Mouse (Mus musculus) MN1 (cell line): Measurements from ENCODE around the gene Gpr4.
A peak's percentile ranks its signal among the peaks of the same experiment; 100 is the strongest.

Experiments used
- DNase-seq: peaks from one replicate; pipeline ENCODE4 v3.0.0-alpha.2; 2016; ENCODE audit warnings: low spot score

Gpr4 gene

GRCm38 (mm10) chr7:19228793-19229148 is 16.4 kb downstream of the Gpr4 start:
- no peak for DNase-seq

GRCm38 (mm10) chr7:19229404-19229803 is 17.1 kb downstream of the Gpr4 start:
- no peak for DNase-seq

GRCm38 (mm10) chr7:19230041-19230580 is 17.8 kb downstream of the Gpr4 start:
- no peak for DNase-seq

- no peak for DNase-seq
Observed at GRCm38 (mm10) chr7:19230899-19231298, 18.6 kb downstream of the Gpr4 start.

GRCm38 (mm10) chr7:19231849-19232248 is 19.5 kb downstream of the Gpr4 start:
- no peak for DNase-seq

GRCm38 (mm10) chr7:19234652-19235051 is 22.3 kb downstream of the Gpr4 start:
- no peak for DNase-seq

GRCm38 (mm10) chr7:19235092-19235671 is 22.8 kb downstream of the Gpr4 start:
- no peak for DNase-seq

GRCm38 (mm10) chr7:19236411-19236810 is 24.1 kb downstream of the Gpr4 start:
- DNase-seq = no peak

GRCm38 (mm10) chr7:19238344-19238743 is 26.0 kb downstream of the Gpr4 start:
- no peak for DNase-seq

- peak; percentile 87 for DNase-seq
Observed at GRCm38 (mm10) chr7:19239423-19239822, 27.1 kb downstream of the Gpr4 start.

- no peak for DNase-seq
Observed at GRCm38 (mm10) chr7:19239986-19240385, 27.6 kb downstream of the Gpr4 start.

GRCm38 (mm10) chr7:19240905-19241463 is 28.6 kb downstream of the Gpr4 start:
- no peak for DNase-seq

GRCm38 (mm10) chr7:19242005-19242404 is 29.7 kb downstream of the Gpr4 start:
- no peak for DNase-seq

GRCm38 (mm10) chr7:19243858-19244257 is 31.5 kb downstream of the Gpr4 start:
- no peak for DNase-seq

GRCm38 (mm10) chr7:19245083-19245482 is 32.7 kb downstream of the Gpr4 start:
- DNase-seq = no peak

GRCm38 (mm10) chr7:19246855-19247254 is 34.5 kb downstream of the Gpr4 start:
- no peak for DNase-seq

- no peak for DNase-seq
Observed at GRCm38 (mm10) chr7:19247511-19247910, 35.2 kb downstream of the Gpr4 start.

GRCm38 (mm10) chr7:19252078-19252477 is 39.7 kb downstream of the Gpr4 start:
- DNase-seq = no peak

GRCm38 (mm10) chr7:19253437-19253836 is 41.1 kb downstream of the Gpr4 start:
- DNase-seq = no peak

GRCm38 (mm10) chr7:19255395-19255794 is 43.1 kb downstream of the Gpr4 start:
- DNase-seq = no peak

- DNase-seq = no peak
Observed at GRCm38 (mm10) chr7:19256567-19256966, 44.2 kb downstream of the Gpr4 start.

- DNase-seq = no peak
Observed at GRCm38 (mm10) chr7:19257390-19258022, 45.2 kb downstream of the Gpr4 start.

GRCm38 (mm10) chr7:19258336-19258735 is 46.0 kb downstream of the Gpr4 start:
- no peak for DNase-seq

- DNase-seq = peak; percentile 57
Observed at GRCm38 (mm10) chr7:19265147-19265546, 52.8 kb downstream of the Gpr4 start.
